Mouse (Mus musculus) brain, adult 2 months (tissue): ENCODE data around the gene Acbd4.
A peak's percentile ranks its signal among the peaks of the same experiment; 100 is the strongest.

Experiments used
- DNase-seq: peaks from one replicate; pipeline ENCODE4 v3.0.0; 2011; ENCODE audit warnings: low read depth, low spot score

Acbd4 gene

DNA sequence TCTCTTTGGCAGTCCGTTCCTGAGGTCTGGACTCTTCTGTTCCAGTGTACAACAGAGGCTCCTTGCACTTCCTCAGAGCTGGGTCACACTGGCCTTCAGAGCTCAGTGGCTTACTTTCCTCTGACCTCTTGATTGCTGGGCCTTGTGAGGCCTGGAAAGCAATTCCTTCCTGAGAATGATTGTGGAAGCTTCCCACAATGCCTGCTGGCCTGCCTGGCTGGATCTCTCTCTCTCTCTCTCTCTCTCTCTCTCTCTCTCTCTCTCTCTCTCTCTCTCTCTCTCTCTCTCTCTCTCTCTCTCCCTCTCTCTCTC, 40.4 kb downstream of the Acbd4 start:
- peak; percentile 62 for DNase-seq

DNA sequence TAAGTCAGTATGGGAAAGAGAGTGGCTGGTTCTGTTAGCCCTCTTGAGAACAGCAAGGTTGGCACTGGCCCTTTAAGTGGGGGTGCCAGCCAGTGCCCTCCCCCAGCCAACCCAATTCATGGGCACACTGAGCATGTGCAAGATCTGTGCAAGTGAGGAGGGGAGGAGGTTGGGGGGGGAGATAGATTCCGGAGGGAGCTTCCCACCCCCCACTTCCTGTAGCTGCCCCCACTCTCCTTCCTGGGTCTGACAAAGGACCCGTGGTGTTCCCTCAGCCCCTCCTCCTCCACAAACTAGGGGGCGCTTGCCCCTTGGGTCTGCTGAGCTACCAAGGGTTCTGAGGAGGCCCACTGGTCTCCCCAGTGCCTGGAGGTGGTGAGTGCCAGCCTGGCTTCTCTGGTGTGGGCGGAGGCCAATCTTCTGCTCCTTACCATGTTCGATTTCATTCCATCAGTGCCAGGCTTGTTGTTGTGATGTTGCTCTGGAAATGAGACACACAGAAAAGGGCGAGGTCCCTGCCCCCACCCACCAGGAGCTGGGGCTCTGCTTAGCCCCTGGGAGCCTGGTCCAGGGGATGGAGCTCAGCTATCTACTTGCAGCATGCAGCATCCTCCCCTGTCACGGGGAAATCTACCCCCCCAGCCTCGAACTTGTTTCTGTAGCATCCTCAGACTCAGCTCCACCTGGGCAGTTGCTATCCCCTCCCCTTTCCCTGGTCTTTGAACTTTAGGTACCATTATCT, 41.1 kb downstream of the Acbd4 start:
- peak; percentile 98 for DNase-seq

DNA sequence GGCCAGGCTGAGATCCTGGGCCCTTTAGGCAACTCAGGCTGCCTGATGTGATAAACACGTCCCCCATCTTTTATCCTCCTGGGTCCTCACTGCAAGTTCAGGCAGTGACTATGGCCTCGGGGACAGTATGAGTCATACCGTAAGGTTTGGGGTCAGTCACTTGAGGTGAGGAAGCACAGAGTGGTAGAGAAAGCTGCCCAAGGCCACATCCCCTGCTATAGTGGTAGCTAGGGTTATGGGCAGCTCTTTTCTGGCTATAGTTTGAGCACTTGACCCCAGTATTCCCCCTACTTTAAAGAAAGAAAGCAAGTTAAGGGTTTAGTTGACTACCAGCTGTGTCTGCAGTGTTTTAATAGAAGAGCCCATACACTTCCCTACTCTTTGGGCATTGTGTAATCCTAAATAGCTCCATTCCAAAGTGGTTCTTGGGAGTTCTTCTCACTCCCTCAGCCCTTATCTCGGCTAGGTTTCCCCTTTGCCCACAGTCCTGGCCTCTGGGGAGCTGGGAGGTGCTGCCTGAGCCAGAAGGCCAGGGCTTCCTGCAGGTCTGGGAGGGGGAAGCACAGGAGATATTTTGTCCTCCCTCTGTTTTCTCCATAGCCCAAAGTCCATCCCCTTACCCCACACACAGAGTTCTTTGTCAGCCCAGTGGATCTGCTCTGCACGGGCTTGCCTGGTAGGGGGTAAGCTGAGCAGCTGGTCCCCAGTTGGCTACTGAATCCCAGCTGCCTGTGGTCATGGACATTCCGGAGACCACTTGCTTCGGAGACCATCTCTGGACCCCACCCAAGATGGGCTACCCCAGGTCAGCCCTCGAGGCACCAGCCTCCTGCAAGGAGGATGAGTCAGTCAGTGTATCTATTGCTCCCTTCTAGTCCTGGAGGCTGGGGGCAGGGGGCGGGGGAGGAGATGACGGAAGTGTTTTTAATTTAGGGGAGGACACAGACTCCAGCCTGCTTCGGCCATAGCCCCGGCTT, 43.1 kb downstream of the Acbd4 start:
- DNase-seq = no peak

DNA sequence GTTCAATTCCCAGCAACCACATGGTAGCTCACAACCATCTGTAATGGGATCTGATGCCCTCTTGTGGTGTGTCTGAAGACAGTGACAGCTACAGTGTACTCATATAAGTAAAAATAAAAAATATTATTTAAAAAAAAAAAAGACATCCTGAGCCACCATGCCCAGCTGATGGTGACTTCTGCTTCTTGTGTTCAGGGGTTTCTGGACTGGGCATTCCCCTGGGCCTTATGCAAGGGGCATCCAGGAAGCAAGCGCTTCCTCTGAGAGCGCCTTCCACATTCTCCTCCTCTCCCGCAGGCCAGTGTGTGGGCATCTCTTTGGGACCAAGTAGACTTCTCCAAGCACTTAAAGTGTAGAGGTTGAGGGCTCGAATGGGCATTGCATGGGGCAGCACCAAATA, 44.9 kb downstream of the Acbd4 start:
- no peak for DNase-seq

DNA sequence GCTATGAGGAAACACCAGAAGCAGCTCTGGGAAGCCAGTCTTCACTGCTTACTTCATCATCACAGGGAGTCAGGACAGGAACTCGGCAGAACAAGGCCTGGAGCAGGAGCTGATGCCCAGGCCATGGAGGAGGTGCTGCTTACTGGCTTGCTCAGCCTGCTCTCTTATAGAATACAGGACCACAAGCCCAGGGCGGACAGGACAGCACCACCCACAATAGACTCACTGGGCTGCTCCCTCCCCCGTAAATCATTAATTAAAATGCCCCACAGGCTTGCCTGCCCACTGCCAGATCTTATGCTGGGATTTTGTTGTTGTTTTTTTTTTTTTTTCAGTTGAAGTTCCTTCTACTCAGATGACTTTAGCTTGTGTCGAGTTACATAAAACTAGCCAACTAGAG, 46.3 kb downstream of the Acbd4 start:
- no peak for DNase-seq

DNA sequence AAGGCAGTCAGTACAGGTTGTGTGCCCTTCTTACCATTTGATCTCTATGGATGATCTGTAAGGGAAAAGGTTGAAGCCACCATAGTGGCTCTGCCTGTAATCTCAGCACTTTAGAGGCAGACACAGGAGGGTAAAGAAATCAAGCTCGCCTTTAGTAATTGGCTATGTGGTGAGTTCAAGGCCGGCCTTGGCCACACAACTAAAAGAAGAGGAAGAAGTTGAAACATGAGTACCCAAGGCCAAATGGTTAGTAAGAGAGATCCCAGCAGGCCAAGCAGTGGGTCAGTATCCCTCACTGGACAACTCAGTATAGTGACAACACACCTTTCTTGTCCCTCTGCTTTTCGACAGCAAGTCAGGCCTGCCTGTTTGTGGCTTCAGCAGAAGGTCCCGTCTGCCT, 48.3 kb downstream of the Acbd4 start:
- no peak for DNase-seq

DNA sequence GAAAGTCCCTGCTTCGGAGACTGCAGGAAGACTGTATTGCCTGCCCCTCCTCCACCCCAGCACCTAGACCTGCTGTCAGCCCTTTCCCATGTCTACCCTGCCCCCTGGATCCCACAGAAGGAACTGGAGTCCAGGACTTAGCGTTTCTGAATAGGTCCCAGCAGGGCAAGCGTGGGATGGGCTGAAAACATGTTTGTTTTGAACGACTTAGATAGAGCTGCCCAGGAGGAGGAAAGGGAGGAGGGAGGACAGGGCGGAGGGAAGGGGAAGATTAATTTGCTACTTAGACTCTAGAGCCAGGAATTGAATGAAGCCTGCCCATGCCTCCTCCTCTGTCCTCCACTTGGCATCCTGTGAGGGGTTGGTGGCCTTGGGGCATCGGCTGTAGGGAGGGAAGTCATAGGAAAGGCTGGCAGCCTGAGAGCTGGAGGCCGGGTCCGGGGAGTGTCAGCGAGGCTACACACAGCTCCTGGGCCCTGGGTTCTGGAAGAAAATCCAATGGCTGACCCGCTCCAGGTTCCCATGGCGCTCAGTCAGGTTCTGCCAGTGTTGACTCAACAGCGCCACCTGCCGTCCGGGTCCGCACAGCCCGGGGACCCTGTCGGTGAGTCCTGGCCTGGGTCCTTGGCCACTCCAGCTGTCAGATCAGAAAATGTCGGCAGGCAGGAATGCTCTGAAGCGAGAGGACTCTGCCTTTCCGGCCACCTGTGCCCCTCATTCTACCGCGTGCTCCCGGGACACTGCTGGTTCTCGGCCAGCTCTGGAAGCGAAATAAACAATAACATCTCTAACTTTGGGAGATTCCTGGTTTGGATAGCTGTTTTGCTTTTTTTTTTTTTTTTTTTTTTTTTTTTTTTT, 57.4 kb downstream of the Acbd4 start:
- DNase-seq = peak; percentile 96

DNA sequence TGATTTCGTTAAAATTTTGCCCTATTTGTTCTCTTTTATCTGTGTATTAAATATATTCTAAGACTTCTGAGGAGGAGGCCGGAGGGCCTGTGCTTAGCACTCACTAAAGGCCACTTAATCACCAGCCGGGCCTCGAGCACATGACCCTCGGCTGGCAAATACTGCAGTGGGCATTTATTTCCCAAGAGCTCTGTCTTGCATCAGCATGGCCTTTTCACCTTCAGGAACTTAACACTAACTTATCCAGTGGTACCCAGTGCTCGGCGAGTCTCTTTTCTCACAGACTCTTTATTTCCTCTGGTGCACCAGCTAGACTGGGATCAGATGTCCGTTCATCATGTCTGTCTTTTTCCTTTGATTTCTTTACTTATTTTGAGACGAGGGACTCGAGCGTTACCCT, 59.3 kb downstream of the Acbd4 start:
- DNase-seq = no peak

DNA sequence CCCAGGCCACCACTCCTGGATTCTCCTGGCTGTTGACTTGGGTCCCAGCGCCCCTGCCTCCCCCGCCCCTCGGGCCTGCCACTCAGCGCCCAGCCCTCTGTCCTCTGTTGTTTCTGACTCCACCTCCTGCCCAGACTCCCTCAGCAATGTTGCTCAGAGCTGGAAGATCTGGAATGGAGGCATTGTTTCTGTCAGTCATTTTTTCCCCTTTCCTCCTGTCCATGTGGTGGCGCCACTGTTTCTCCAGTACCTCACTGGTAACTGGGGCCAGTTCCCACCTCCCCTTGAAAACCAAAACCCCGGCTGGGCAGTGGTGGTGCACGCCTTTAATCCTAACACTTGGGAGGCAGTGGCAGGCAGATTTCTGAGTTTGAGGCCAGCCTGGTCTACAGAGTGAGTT, 60.0 kb downstream of the Acbd4 start:
- no peak for DNase-seq
